Mouse (Mus musculus): ENCODE measurements at regions not wholly inside any gene's neighbourhood (a gene's known extent, or its start where the extent isn't known, plus 50 kb on each side); places are given as distances from the start of the nearest gene placed in this dataset.

- DNase-seq = no peak
Measured at GRCm38 (mm10) chr3:21218936-21219335, 852.0 kb upstream of the Agtr1b start.

DNA sequence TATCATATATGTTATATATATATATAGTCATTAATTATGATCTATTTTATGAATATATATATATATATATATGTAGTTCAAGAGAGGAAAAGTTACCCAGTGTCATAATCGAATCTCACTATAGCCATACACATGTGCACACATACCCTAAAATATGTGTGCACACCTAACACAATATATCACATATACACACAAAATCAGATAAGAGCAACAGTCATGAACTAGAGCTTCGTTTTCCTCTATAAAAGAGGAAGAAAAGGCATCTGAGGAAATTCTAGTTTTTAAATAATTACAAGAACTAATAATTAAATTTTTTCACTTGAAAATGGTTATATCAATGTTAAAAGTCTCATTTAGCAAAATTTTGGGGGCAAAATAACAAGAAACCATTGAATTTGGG is 835.3 kb upstream of the Tbl1xr1 start:
- DNase-seq = no peak

- no peak for DNase-seq
Measured at GRCm38 (mm10) chr3:21256129-21256760, 820.2 kb upstream of the Tbl1xr1 start.

- DNase-seq = no peak
Measured at GRCm38 (mm10) chr3:21263317-21263716, 813.1 kb upstream of the Tbl1xr1 start.

DNA sequence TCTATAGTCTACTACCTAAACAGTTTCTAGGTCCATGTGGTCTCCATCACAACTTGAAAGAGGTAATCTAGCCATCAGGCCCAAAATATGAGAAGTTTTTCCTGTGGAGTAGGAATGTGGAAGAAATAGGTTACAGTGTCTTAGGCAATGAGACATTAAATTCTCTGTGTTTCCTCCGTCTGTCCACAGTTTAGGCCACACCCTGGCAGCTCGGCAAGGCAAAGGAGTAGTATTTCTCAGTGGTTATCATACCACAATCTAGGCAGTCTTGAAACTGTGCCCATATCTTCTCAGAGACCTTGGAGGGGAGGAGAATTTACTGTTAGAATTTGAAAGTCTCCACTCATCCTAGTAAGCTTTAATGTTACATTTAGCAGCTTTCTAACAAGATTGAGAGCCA is 811.0 kb upstream of the Tbl1xr1 start:
- DNase-seq = no peak

GRCm38 (mm10) chr3:21268429-21269129 is 807.9 kb upstream of the Tbl1xr1 start:
- peak; percentile 14 to 15 for DNase-seq

- no peak for DNase-seq
Measured at GRCm38 (mm10) chr3:21269130-21269440, 807.4 kb upstream of the Tbl1xr1 start.

DNA sequence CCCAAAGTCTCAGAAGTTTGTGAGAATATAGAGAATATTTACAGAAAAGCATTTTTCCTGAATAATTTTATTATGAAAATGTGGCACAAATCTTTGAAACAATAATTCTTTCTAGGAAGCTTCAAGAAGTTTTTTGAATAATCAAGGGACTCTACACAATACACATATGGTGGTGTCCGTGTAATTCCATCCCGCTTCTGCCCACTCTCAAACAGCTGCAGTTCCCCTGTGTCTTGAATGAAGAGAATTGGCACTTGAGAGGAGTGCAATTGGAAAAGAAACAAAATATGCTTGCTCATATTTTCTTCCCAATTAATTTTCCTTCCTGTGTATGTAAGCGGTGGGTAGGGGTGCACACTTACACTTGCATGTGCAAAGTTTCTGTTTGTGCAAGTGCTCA is 805.7 kb upstream of the Tbl1xr1 start:
- no peak for DNase-seq

GRCm38 (mm10) chr3:21272219-21272618 is 804.2 kb upstream of the Tbl1xr1 start:
- DNase-seq = no peak

- DNase-seq = no peak
Measured at GRCm38 (mm10) chr3:21292774-21293173, 783.7 kb upstream of the Tbl1xr1 start.

- no peak for DNase-seq
Measured at GRCm38 (mm10) chr3:21293308-21293707, 783.1 kb upstream of the Tbl1xr1 start.

- no peak for DNase-seq
Measured at GRCm38 (mm10) chr3:21294776-21295175, 781.7 kb upstream of the Tbl1xr1 start.

GRCm38 (mm10) chr3:21296581-21297110 is 779.8 kb upstream of the Tbl1xr1 start:
- no peak for DNase-seq

DNA sequence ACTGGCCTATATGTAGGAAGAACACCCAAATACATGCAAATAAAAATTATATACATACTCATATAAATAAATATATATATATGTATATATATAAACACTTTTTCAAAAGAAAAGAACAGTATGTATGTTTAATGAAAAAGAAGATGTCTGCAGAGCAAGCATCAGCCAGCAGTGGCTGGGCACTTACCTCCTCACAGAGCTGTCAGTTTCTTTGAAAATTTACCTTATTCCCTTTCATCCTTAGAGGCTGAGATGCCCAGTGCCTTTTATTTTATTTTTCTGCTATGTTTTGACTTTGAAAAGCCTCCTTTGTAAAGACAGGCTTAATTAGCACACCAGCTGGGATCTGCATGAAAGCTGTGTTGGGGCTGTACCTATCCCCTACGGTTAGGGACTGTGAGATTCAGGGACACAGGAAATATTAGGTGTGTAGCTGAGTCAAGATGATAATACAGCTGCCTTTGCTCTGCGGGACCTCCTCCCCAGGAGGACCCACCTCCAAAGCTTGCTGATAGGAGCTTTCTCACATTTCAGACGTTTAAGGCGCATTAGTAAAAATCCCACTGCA is 751.0 kb upstream of the Tbl1xr1 start:
- no peak for DNase-seq

- DNase-seq = no peak
Measured at GRCm38 (mm10) chr3:21341916-21342315, 734.5 kb upstream of the Tbl1xr1 start.

DNA sequence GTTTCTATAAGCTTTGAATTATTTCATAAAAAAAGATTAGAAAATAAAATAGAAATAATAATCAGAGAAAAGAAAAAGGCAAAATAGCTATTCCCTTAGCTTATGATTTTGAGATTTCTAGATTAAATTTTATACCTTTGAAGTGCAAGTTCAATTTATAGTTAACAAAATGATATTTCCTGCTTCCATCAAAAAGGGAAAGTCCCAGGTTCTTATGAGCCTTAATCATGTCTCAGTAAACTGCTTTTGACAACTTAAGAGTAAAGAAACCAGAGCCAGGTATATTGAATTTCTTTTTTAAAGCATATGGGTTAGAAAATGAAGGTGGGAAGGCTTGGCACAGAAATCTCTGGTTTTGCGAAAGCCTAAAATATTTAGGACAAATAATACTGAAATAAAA is 733.4 kb upstream of the Tbl1xr1 start:
- DNase-seq = no peak

- no peak for DNase-seq
Measured at GRCm38 (mm10) chr3:21349421-21349820, 727.0 kb upstream of the Tbl1xr1 start.

GRCm38 (mm10) chr3:21356150-21356549 is 720.3 kb upstream of the Tbl1xr1 start:
- DNase-seq = no peak

GRCm38 (mm10) chr3:21356831-21357712 is 719.4 kb upstream of the Tbl1xr1 start:
- DNase-seq = no peak

DNA sequence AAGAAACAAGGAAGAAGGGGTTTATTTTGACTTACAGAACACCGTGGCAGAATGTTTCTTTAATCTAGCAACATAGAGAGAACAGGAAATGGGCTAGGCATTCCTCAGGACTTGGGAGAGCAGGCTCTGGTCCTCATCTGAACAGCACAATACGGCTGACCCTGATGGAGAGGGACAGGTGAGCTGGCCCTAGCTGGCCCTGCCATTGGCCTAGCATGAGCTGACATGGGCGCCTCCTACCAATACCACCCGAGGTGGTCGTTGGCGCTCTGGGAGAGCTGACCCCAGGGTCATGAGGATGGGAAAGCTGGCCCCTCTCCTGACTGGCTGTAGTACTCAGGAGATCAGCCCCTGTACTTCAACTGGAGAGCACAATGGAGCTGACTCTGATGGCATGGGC is 718.4 kb upstream of the Tbl1xr1 start:
- DNase-seq = no peak

- DNase-seq = no peak
Measured at GRCm38 (mm10) chr3:21361069-21361468, 715.4 kb upstream of the Tbl1xr1 start.

DNA sequence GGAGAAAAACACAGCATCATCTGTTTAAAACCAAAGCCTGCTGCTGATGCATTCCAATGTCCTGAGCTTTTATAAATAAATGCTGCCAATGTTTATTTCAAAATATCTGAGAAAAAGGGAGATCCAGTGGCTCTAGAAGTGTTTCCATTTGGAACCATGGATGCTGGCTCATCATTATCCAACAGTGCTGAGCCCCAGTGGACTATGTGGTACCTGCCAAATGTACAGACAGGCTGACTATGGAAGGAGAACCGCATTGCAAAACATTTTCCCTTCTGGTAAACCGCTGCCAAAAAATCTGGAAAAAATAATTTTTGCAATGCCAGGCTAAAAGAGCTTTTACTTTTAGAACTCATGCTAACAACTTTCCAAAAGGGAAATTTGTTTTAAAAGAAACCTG is 696.6 kb upstream of the Tbl1xr1 start:
- DNase-seq = no peak

GRCm38 (mm10) chr3:21381072-21381471 is 695.4 kb upstream of the Tbl1xr1 start:
- no peak for DNase-seq
